Comparison of ENCODE assay signal across 8 mouse cellular contexts in genomic region chr7:16890536-16890935, GRCm38 (mm10). TPM values are rescaled to one million over a fixed set of nuclear protein-coding genes. Genes with fewer than 3 reads are reported as not detected.
DNase-seq lines count a peak whose midpoint lies in the region; ATAC-seq lines count a peak whose summit lies in the region.

No protein-coding gene starts in this region.

- H3K4me1 ChIP-seq in limb, embryonic 13.5 days, result peaks cover 62% of the 10 kb centered on the region

- 11% methylated on average over 6 of the region's 6 CpGs for WGBS in limb, embryonic 13.5 days

- intact Hi-C loops in heart, postnatal 14 days (cut with DNase I), result loop anchor here (2.0 kb wide), 1 partner anchor 14 kb away; no protein-coding TSS in a partner anchor

- H3K27me3 ChIP-seq in limb, embryonic 13.5 days, result no peaks in the 10 kb centered on the region

- H3K4me2 ChIP-seq in limb, embryonic 13.5 days (replicated peaks), result peak overlapping the region; percentile 76

- H3K4me3 ChIP-seq in limb, embryonic 13.5 days, result peak overlapping the region; percentile 46

- peaks cover 10% of the 10 kb centered on the region for H3K9me3 ChIP-seq in limb, embryonic 13.5 days

- ATAC-seq in limb, embryonic 13.5 days (ENCODE audit: low FRiP score, low read depth), result no peak
- ATAC-seq in CD4-positive, CD25-positive, alpha-beta regulatory T cell, adult 4 months, result no peak

- peaks cover 37% of the 10 kb centered on the region for H3K36me3 ChIP-seq in limb, embryonic 13.5 days

- peak overlapping the region; percentile 99 for H3K27ac ChIP-seq in limb, embryonic 13.5 days

- H3K9ac ChIP-seq in limb, embryonic 13.5 days, result peak overlapping the region; percentile 64

- peak; percentile 59 for DNase-seq in urinary bladder, postnatal 14 days (ENCODE audit: low spot score)
- DNase-seq in urinary bladder, adult 2 months (ENCODE audit: low spot score), result no peak
- peak; percentile 53 to 59 for DNase-seq in heart, postnatal 14 days
- DNase-seq in spleen, postnatal 36 days (ENCODE audit: low spot score in 2 of 2), result no peak
- DNase-seq in layer of hippocampus, postnatal 25 days (ENCODE audit: extremely low spot score in 1 of 2, low spot score in 1 of 2), result no peak
- DNase-seq in urinary bladder, postnatal 10 days (ENCODE audit: low spot score), result no peak

RNA-seq across cellular contexts. Expression of gene Gng8, which starts 1.1 kb away (rescaled TPM):
- 26.7 and 27.5 TPM in 2 replicates for polyA plus RNA-seq in urinary bladder, adult 2 months (2012; rRNA removed)
- total RNA-seq in heart, postnatal 14 days (2021), result under 1 TPM; 0.81 to 0.98 TPM
- polyA plus RNA-seq in limb, embryonic 13.5 days (2015; fragmentation: Nextera tagmentation; extraction: Ambion mirVana), result 15.4 and 16.0 TPM in 2 replicates
- 1 to 10 TPM; 2.5 to 3.2 TPM for total RNA-seq in layer of hippocampus, postnatal 25 days (2021)
- not detected for polyA plus RNA-seq in CD4-positive, CD25-positive, alpha-beta regulatory T cell, adult 4 months (2017; shearing (Covaris generic))

RNA-seq across cellular contexts. Expression of gene Dact3, which starts 15.4 kb away (rescaled TPM):
- 61.5 and 82.9 TPM in 2 replicates for polyA plus RNA-seq in urinary bladder, adult 2 months (2012; rRNA removed)
- 10 to 100 TPM; 18.6 to 19.0 TPM for total RNA-seq in heart, postnatal 14 days (2021)
- 5.1 and 6.1 TPM in 2 replicates for polyA plus RNA-seq in limb, embryonic 13.5 days (2015; fragmentation: Nextera tagmentation; extraction: Ambion mirVana)
- 100 to 1,000 TPM; 150 to 160 TPM for total RNA-seq in layer of hippocampus, postnatal 25 days (2021)
- not detected for polyA plus RNA-seq in CD4-positive, CD25-positive, alpha-beta regulatory T cell, adult 4 months (2017; shearing (Covaris generic))

RNA-seq across cellular contexts. Expression of gene Ptgir, which starts 15.8 kb away (rescaled TPM):
- polyA plus RNA-seq in urinary bladder, adult 2 months (2012; rRNA removed), result 3.9 and 5.1 TPM in 2 replicates
- 1 to 10 TPM; 1.4 to 1.6 TPM for total RNA-seq in heart, postnatal 14 days (2021)
- polyA plus RNA-seq in limb, embryonic 13.5 days (2015; fragmentation: Nextera tagmentation; extraction: Ambion mirVana), result 2.0 TPM in 2 replicates
- under 1 TPM in 1 of 2 experiments, not detected in 1; 0.09 TPM for total RNA-seq in layer of hippocampus, postnatal 25 days (2021)
- polyA plus RNA-seq in CD4-positive, CD25-positive, alpha-beta regulatory T cell, adult 4 months (2017; shearing (Covaris generic)), result 10 to 100 TPM in 1 of 2 experiments, 1 to 10 TPM in 1; 7.9 to 10.2 TPM

RNA-seq across cellular contexts. Expression of gene Calm3, which starts 33.4 kb away (rescaled TPM):
- 182 and 223 TPM in 2 replicates for polyA plus RNA-seq in urinary bladder, adult 2 months (2012; rRNA removed)
- 100 to 1,000 TPM; 228 to 250 TPM for total RNA-seq in heart, postnatal 14 days (2021)
- polyA plus RNA-seq in limb, embryonic 13.5 days (2015; fragmentation: Nextera tagmentation; extraction: Ambion mirVana), result 103 and 115 TPM in 2 replicates
- 1,000 to 10,000 TPM; 2,256 to 2,439 TPM for total RNA-seq in layer of hippocampus, postnatal 25 days (2021)
- 100 to 1,000 TPM in 1 of 2 experiments, 10 to 100 TPM in 1; 48.5 to 103 TPM for polyA plus RNA-seq in CD4-positive, CD25-positive, alpha-beta regulatory T cell, adult 4 months (2017; shearing (Covaris generic))

RNA-seq across cellular contexts. Expression of gene Prkd2, which starts 47.8 kb away (rescaled TPM):
- 19.2 and 24.4 TPM in 2 replicates for polyA plus RNA-seq in urinary bladder, adult 2 months (2012; rRNA removed)
- total RNA-seq in heart, postnatal 14 days (2021), result 10 to 100 TPM; 35.3 to 35.9 TPM
- polyA plus RNA-seq in limb, embryonic 13.5 days (2015; fragmentation: Nextera tagmentation; extraction: Ambion mirVana), result 20.8 and 20.9 TPM in 2 replicates
- 1 to 10 TPM; 5.2 to 6.9 TPM for total RNA-seq in layer of hippocampus, postnatal 25 days (2021)
- 10 to 100 TPM; 57.3 to 60.0 TPM for polyA plus RNA-seq in CD4-positive, CD25-positive, alpha-beta regulatory T cell, adult 4 months (2017; shearing (Covaris generic))

Comparison
In these comparisons a context has a peak if more than half of its experiments do, and no peak if none do; other contexts are left out.
1. DNase-seq: peak in urinary bladder, postnatal 14 days (single experiment) and heart, postnatal 14 days (2 of 2); none in urinary bladder, adult 2 months (single experiment), spleen, postnatal 36 days (0 of 2), layer of hippocampus, postnatal 25 days (0 of 2) and urinary bladder, postnatal 10 days (single experiment).
2. RNA of gene Gng8, which starts 1.1 kb away (polyA plus RNA-seq): 26.7 to 27.5 TPM in urinary bladder, adult 2 months and 15.4 to 16.0 TPM in limb, embryonic 13.5 days; not detected in CD4-positive, CD25-positive, alpha-beta regulatory T cell, adult 4 months; every median in the first group is over 10 times any median in the second.